Mouse (Mus musculus): Measurements from ENCODE around the gene Phtf1.

The Phtf1 gene

GRCm38 (mm10) chr3:104026938-104027337, 59.0 kb downstream of the Phtf1 start:
- peak; percentile 36 for DNase-seq

- DNase-seq, result no peak
Measured at GRCm38 (mm10) chr3:104032086-104032485, 64.2 kb downstream of the Phtf1 start.

DNA sequence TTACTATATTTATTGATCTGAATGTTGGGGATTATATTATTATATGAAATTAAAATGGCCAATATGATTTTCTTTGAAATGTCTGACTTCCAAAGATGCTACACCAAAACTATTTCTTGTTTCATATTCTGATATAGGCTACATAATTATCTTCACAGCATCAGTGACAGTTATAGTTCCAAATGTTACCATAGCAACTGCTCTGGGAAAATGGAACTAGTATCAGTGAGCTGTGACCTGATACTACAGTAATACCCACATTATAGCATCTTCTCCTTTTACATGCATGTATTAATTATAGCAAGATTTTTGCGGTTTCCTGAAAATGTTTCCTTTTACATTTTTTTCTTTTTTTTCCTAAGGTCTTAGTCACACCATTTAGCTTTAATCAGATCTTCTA, 64.8 kb downstream of the Phtf1 start:
- no peak for DNase-seq

DNA sequence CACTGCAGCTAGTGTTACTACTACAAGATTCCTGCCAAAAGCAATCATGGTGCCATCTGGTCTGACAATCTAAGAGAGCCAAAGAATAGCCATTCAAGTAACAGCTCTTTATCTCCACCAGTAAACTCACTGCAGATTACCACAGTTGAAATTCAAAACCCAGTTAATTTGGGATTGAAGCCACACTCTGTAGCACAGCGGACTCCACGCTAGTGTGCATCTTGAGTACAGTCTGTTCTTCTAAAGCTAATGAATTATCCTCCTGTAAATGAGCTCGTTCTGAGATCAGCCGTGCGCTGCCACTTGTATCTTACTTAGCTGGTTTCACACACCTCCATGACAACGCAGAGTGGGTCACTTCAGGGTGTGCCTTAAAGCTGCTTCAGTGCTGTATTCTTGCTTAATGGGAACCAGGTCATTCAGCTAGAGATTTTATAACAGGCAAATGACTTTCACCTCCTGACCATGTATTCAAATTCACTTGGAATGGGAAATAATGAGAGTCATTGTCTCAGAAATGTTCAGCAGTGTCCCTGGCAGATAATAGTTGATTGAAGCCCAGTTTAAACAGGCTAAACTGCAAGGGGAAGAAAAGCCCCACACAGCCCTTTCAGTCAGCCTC, 91.2 kb downstream of the Phtf1 start:
- no peak for DNase-seq

DNA sequence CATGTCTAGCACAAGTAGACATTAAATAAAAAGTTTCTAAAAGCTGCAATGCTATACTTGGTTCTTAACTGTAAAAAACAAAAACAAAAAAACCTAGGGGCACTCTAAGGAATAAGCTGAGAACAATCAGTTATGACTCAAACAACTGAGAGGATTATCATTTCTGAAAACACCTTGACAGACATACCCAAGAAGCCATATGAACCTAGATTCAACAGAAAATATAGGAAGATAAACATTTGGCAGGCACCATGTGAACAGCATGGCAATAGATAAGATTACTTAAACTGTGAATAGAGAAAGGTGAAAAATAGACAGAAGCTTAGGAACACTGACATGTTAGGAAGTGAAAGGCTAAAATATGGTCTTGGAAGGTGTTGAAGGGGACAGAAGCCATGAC, 101.5 kb downstream of the Phtf1 start:
- no peak for DNase-seq
